Mouse (Mus musculus): ENCODE measurements at regions not wholly inside any gene's neighbourhood (a gene's known extent, or its start where the extent isn't known, plus 50 kb on each side); places are given as distances from the start of the nearest gene placed in this dataset.

DNA sequence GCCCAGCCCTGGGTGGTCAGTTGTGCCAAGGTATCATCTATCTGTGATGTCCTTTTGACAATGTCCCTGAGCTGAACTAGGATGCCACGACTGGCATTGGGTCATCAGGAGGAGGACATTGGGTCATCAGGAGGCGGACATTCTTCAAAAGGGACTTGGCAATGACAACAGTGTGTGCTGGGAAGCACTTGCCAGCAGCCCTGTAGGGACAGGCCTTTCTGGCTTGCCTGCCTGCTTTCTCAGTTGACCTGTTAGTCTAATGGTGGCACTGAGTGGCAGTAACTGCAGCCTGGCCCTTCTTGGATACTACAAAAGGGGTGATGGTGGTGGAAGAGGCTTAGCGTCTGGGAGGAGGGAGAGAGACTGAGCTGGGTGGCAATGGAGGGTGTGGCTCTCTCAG, 137.2 kb upstream of the Prox1 start:
- ATAC-seq (ENCODE audit: insufficient number of reproducible peaks, low FRiP score, low TSS enrichment, low read depth): no peak
- Histone ChIP-seq H3K27me3 (ENCODE audit: control insufficient read depth, insufficient read depth, low read length) (no peaks in the 10 kb centered on the region), H3K4me2 (ENCODE audit: low read depth, severe bottlenecking) (no peak overlapping the region), H3K4me3 (ENCODE audit: low read depth, low read length) (no peak overlapping the region), H3K4me1 (ENCODE audit: control insufficient read depth, insufficient read depth, low read length) (no peaks in the 10 kb centered on the region), H3K36me3 (ENCODE audit: control insufficient read depth, insufficient read depth, low read length) (no peaks in the 10 kb centered on the region), H3K27ac (replicated peaks; ENCODE audit: low read depth, low read length) (no peak overlapping the region), H3K9ac (ENCODE audit: low read length) (no peak overlapping the region), H3K9me3 (ENCODE audit: control insufficient read depth, low read length) (no peaks in the 10 kb centered on the region)
- DNase-seq (ENCODE audit: low spot score): no peak
- WGBS: 92% methylated on average over 3 of the region's 3 CpGs

DNA sequence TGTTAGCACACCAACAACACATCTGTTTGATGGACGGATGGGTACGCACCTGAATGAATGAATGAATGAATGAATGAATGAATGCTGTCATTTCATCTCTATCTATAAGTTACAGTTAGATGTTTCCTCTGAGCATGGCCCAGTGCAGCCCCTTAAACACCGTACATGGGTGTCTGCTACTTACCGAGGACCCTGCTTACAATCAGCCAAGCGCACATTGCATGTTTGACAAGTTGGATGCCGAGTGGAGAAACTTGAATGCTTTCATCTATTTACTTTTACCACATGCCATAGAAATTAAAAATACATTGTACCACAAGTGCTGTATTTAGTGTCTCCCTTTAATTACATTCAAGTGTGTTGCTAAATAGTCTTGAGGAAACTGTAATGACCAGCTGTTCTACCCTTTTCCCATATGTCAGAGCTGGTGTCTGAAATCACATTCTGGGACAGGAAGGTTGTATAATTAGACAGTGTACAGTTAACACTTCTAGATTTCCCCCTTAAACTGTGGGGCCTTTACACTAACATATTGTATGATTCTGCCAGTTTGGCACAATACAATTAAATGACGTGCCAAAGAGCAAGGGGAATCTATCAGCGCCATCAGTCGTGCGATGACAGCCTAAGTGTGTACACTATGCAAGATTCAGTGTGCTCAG, 127.3 kb upstream of the Prox1 start:
- no peak overlapping the region for H3K27ac ChIP-seq (replicated peaks; ENCODE audit: low read depth, low read length)
- no peaks in the 10 kb centered on the region for H3K27me3 ChIP-seq (ENCODE audit: control insufficient read depth, insufficient read depth, low read length)
- 93% methylated on average over 10 of the region's 10 CpGs for WGBS
- H3K4me3 ChIP-seq (ENCODE audit: low read depth, low read length): no peak overlapping the region
- ATAC-seq (ENCODE audit: insufficient number of reproducible peaks, low FRiP score, low TSS enrichment, low read depth) (no peak), DNase-seq (ENCODE audit: low spot score) (no peak)
- H3K4me1 ChIP-seq (ENCODE audit: control insufficient read depth, insufficient read depth, low read length): no peaks in the 10 kb centered on the region
- no peaks in the 10 kb centered on the region for H3K9me3 ChIP-seq (ENCODE audit: control insufficient read depth, low read length)
- H3K4me2 ChIP-seq (ENCODE audit: low read depth, severe bottlenecking): no peak overlapping the region
- H3K9ac ChIP-seq (ENCODE audit: low read length): no peak overlapping the region
- H3K36me3 ChIP-seq (ENCODE audit: control insufficient read depth, insufficient read depth, low read length): no peaks in the 10 kb centered on the region

DNA sequence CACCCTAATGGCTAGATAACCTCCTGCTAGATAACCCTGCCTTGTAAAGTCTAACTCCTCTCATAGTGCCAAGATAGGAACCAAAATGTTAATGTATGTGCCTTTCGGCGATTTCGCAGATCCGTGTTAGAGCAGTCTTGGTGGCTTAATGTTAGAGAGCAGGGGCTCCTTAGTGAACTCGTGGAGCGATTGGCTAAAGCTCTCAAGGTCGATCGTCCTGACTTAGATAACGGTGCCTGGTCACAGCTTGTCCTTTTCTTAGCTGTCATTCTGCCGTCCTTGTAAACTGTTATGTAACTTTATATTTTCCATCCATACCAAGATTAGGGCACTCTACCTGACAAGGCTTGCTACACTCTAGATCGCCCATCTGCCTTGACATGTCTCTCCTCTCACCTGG, 119.5 kb upstream of the Prox1 start:
- DNase-seq (ENCODE audit: low spot score) (no peak), ATAC-seq (ENCODE audit: insufficient number of reproducible peaks, low FRiP score, low TSS enrichment, low read depth) (no peak)
- no peak overlapping the region for H3K9ac ChIP-seq (ENCODE audit: low read length)
- H3K27me3 ChIP-seq (ENCODE audit: control insufficient read depth, insufficient read depth, low read length): no peaks in the 10 kb centered on the region
- no peak overlapping the region for H3K4me3 ChIP-seq (ENCODE audit: low read depth, low read length)
- H3K4me2 ChIP-seq (ENCODE audit: low read depth, severe bottlenecking): no peak overlapping the region
- no peaks in the 10 kb centered on the region for H3K36me3 ChIP-seq (ENCODE audit: control insufficient read depth, insufficient read depth, low read length)
- H3K4me1 ChIP-seq (ENCODE audit: control insufficient read depth, insufficient read depth, low read length): no peaks in the 10 kb centered on the region
- WGBS: 92% methylated on average over 11 of the region's 11 CpGs
- no peaks in the 10 kb centered on the region for H3K9me3 ChIP-seq (ENCODE audit: control insufficient read depth, low read length)
- no peak overlapping the region for H3K27ac ChIP-seq (replicated peaks; ENCODE audit: low read depth, low read length)

DNA sequence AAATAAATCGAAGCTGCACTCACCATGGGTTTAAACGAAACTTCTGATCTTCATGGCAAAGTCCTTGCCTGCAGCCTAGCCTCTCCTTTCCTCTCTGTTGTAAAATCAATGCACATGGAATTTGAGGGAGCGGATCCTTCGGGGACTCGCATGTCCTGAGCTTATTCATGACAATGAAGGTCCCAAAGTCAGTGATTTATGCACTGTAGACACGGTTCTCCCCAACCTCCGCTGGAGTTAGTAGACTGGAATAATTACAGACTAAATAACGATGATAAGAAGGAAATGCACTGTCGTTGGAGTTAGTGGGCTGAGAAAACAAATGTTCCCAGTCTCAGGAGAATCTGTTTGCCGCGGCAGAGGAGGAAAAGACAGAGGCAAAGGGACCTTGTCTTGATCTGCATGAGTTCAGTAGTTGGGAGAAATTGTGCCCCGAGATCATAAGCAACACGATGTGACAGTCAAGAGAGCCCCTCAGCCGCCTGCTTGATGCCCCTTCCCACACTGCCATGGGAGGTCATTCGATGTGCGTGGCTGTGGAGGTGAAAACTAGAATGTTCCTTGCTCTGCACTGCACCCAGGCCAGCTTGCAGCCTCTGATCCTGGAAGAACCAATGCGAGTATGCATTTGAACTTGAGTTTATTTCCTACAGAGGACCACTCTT, 116.1 kb upstream of the Prox1 start:
- H3K27me3 ChIP-seq (ENCODE audit: control insufficient read depth, insufficient read depth, low read length): no peaks in the 10 kb centered on the region
- no peaks in the 10 kb centered on the region for H3K9me3 ChIP-seq (ENCODE audit: control insufficient read depth, low read length)
- no peak overlapping the region for H3K4me2 ChIP-seq (ENCODE audit: low read depth, severe bottlenecking)
- H3K36me3 ChIP-seq (ENCODE audit: control insufficient read depth, insufficient read depth, low read length): no peaks in the 10 kb centered on the region
- DNase-seq (ENCODE audit: low spot score) (no peak), ATAC-seq (ENCODE audit: insufficient number of reproducible peaks, low FRiP score, low TSS enrichment, low read depth) (no peak)
- H3K27ac ChIP-seq (replicated peaks; ENCODE audit: low read depth, low read length): no peak overlapping the region
- H3K4me3 ChIP-seq (ENCODE audit: low read depth, low read length): no peak overlapping the region
- H3K4me1 ChIP-seq (ENCODE audit: control insufficient read depth, insufficient read depth, low read length): no peaks in the 10 kb centered on the region
- 61% methylated on average over 17 of the region's 17 CpGs for WGBS
- H3K9ac ChIP-seq (ENCODE audit: low read length): no peak overlapping the region

DNA sequence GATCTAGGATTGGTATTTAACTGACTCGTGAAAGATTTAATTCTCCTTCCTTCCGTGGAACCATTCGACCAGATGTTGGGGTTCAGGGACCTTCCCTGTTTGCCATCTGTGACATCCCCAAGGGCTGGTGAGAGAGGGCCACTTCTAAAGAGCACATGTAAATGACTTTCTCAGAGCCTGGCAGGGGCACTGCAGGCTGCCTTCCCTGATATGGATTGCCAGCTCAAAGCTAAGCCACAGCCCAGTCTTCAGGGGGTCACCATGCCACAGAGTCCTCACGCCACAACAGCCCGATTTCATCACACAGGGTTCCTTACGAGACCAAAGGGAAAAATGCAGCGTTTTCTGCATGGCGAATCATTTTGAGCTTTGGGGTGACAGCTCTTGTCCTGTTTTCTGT, 115.1 kb upstream of the Prox1 start:
- ATAC-seq (ENCODE audit: insufficient number of reproducible peaks, low FRiP score, low TSS enrichment, low read depth): no peak
- Histone ChIP-seq H3K9me3 (ENCODE audit: control insufficient read depth, low read length) (no peaks in the 10 kb centered on the region), H3K9ac (ENCODE audit: low read length) (no peak overlapping the region), H3K4me2 (ENCODE audit: low read depth, severe bottlenecking) (no peak overlapping the region), H3K4me3 (ENCODE audit: low read depth, low read length) (no peak overlapping the region), H3K27me3 (ENCODE audit: control insufficient read depth, insufficient read depth, low read length) (no peaks in the 10 kb centered on the region), H3K27ac (replicated peaks; ENCODE audit: low read depth, low read length) (no peak overlapping the region), H3K36me3 (ENCODE audit: control insufficient read depth, insufficient read depth, low read length) (no peaks in the 10 kb centered on the region), H3K4me1 (ENCODE audit: control insufficient read depth, insufficient read depth, low read length) (no peaks in the 10 kb centered on the region)
- WGBS: 79% methylated on average over 8 of the region's 8 CpGs
- no peak for DNase-seq (ENCODE audit: low spot score)

DNA sequence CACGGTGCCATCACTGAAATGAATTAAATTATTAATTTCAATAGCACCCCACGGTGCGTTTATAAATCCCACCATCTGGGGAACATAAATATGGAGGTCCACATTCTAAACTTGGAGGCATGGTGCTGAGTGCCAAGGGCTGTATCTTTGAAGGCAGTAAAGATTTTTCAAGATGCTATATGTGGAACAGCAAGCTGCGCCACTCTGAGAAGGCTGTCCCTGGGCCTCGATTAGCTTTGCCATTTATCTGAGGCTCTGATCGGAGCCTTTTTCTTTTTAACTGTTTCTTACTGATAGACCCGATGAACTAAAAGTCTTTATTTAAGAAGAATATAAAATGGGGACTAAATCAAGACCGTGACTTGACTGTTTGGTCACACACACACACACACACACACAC, 114.5 kb upstream of the Prox1 start:
- Histone ChIP-seq H3K27ac (replicated peaks; ENCODE audit: low read depth, low read length) (no peak overlapping the region), H3K4me3 (ENCODE audit: low read depth, low read length) (no peak overlapping the region), H3K9ac (ENCODE audit: low read length) (no peak overlapping the region), H3K27me3 (ENCODE audit: control insufficient read depth, insufficient read depth, low read length) (no peaks in the 10 kb centered on the region), H3K9me3 (ENCODE audit: control insufficient read depth, low read length) (no peaks in the 10 kb centered on the region), H3K4me2 (ENCODE audit: low read depth, severe bottlenecking) (no peak overlapping the region), H3K36me3 (ENCODE audit: control insufficient read depth, insufficient read depth, low read length) (no peaks in the 10 kb centered on the region), H3K4me1 (ENCODE audit: control insufficient read depth, insufficient read depth, low read length) (no peaks in the 10 kb centered on the region)
- WGBS: 91% methylated on average over 8 of the region's 8 CpGs
- ATAC-seq (ENCODE audit: insufficient number of reproducible peaks, low FRiP score, low TSS enrichment, low read depth) (no peak), DNase-seq (ENCODE audit: low spot score) (no peak)

DNA sequence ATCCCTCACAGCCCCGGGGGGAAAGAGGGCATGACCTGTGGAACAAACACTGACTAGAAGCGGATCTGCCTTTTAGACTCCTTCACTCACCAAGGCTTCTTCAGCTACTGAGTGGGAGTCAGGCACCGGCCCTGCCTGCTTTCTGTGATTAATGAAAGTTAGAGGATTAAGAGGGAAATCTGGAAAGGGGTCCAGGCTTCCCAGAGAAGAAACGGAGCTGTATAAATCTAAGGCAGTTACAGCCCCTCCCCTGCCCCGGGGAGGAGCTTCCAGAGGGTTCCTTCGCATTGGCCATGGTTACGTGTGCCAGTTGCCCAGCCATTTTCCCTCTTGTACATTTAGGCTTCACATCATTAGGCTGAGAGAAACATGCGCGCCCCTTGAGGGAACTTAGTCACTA, 113.6 kb upstream of the Prox1 start:
- no peak for ATAC-seq (ENCODE audit: insufficient number of reproducible peaks, low FRiP score, low TSS enrichment, low read depth)
- H3K36me3 ChIP-seq (ENCODE audit: control insufficient read depth, insufficient read depth, low read length): no peaks in the 10 kb centered on the region
- H3K9ac ChIP-seq (ENCODE audit: low read length): no peak overlapping the region
- DNase-seq (ENCODE audit: low spot score): no peak
- WGBS: 66% methylated on average over 9 of the region's 9 CpGs
- H3K4me2 ChIP-seq (ENCODE audit: low read depth, severe bottlenecking): no peak overlapping the region
- H3K9me3 ChIP-seq (ENCODE audit: control insufficient read depth, low read length): no peaks in the 10 kb centered on the region
- no peaks in the 10 kb centered on the region for H3K4me1 ChIP-seq (ENCODE audit: control insufficient read depth, insufficient read depth, low read length)
- no peaks in the 10 kb centered on the region for H3K27me3 ChIP-seq (ENCODE audit: control insufficient read depth, insufficient read depth, low read length)
- H3K27ac ChIP-seq (replicated peaks; ENCODE audit: low read depth, low read length): no peak overlapping the region
- no peak overlapping the region for H3K4me3 ChIP-seq (ENCODE audit: low read depth, low read length)

DNA sequence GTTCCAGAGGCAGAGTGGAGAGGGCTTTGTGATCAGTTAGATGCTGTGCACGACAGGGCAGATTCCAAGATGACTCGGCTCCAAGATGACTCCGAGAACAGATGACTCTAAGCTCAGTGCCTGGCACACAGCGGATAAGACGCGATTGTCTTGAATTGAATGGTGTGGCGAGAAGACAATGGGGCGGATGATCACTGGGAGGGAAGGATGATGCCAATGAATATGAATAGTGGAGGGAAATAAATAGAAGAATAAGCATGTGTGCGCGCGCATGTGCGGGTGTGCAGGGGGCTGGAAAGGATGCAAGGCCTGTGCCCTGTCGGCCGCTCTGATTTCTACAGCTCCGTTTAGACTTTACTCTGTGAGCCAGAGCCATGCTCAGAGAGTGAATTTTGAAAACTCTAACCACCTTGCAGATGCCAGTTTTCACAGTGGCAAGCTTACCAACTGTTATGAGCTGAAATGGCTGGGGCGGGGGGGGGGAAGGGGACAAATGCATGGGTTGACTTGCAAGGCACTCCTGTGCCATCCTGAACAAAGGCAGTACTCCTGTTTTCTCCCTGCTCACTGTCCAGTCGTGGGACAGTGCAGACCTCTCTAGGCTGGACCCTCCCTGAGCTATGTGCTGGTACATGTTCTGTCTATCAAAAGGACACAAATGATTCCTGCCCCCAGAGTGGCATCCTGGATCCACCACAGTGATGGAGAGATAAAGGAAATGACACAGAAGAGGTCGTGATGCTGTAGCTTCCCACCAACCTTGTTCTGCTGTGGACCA, 109.8 kb upstream of the Prox1 start:
- DNase-seq (ENCODE audit: low spot score) (no peak), ATAC-seq (ENCODE audit: insufficient number of reproducible peaks, low FRiP score, low TSS enrichment, low read depth) (no peak)
- no peak overlapping the region for H3K9ac ChIP-seq (ENCODE audit: low read length)
- no peaks in the 10 kb centered on the region for H3K9me3 ChIP-seq (ENCODE audit: control insufficient read depth, low read length)
- no peak overlapping the region for H3K4me2 ChIP-seq (ENCODE audit: low read depth, severe bottlenecking)
- H3K27me3 ChIP-seq (ENCODE audit: control insufficient read depth, insufficient read depth, low read length): no peaks in the 10 kb centered on the region
- no peaks in the 10 kb centered on the region for H3K4me1 ChIP-seq (ENCODE audit: control insufficient read depth, insufficient read depth, low read length)
- H3K27ac ChIP-seq (replicated peaks; ENCODE audit: low read depth, low read length): no peak overlapping the region
- no peak overlapping the region for H3K4me3 ChIP-seq (ENCODE audit: low read depth, low read length)
- H3K36me3 ChIP-seq (ENCODE audit: control insufficient read depth, insufficient read depth, low read length): no peaks in the 10 kb centered on the region
- WGBS: 90% methylated on average over 18 of the region's 18 CpGs

All from limb, embryonic 11.5 days (tissue).